Mouse (Mus musculus): ENCODE data around the gene Odf4.

GRCm38 (mm10) chr11:68970232-68970631, 43.4 kb upstream of the Odf4 start:
- no peak for TF ChIP-seq CTCF (IDR thresholded peaks at IDR 0.05; ENCODE audit: low read depth)
- TF ChIP-seq EP300 (IDR thresholded peaks at IDR 0.05; ENCODE audit: low read depth): no peak

Data from liver, embryonic 14.5 days (tissue).